Mouse (Mus musculus): ENCODE data around the gene Hnrnpl. TPM values are rescaled to one million over a fixed set of nuclear protein-coding genes. Genes with fewer than 3 reads are reported as not detected.

Gene Hnrnpl
- polyA plus RNA-seq, 1 experiment from 2014 or later: 88.6 TPM

- H3K4me3 ChIP-seq (ENCODE audit: low read depth, low read length): peak overlapping the region; percentile 55
- DNase-seq (no peak), ATAC-seq (peak; percentile 24; the same call in 1 of the 2 replicates)
- H3K27me3 ChIP-seq (ENCODE audit: insufficient read depth, low read length): no peaks in the 10 kb centered on the region
- H3K36me3 ChIP-seq (replicated peaks; ENCODE audit: insufficient read depth, low read length): peaks cover 38% of the 10 kb centered on the region
- TF ChIP-seq CTCF (IDR thresholded peaks at IDR 0.05; ENCODE audit: low read depth): peak; percentile 37
- no peak for TF ChIP-seq EP300 (IDR thresholded peaks at IDR 0.05; ENCODE audit: low read depth)
- no peaks in the 10 kb centered on the region for H3K9me3 ChIP-seq (ENCODE audit: low read length)
- peaks cover 36% of the 10 kb centered on the region for H3K4me1 ChIP-seq (ENCODE audit: insufficient read depth)
- peak overlapping the region; percentile 92 for H3K27ac ChIP-seq (ENCODE audit: low read depth)
- H3K9ac ChIP-seq (replicated peaks): peak overlapping the region; percentile 70
- peak overlapping the region; percentile 69 for H3K4me2 ChIP-seq (ENCODE audit: low read depth, low read length)
- 29% methylated on average over 11 of the region's 11 CpGs for WGBS (ENCODE audit: insufficient replicate concordance)
Observed at GRCm38 (mm10) chr7:28825686-28826401, 17.5 kb downstream of the Hnrnpl start.

- Histone ChIP-seq H3K4me1 (ENCODE audit: insufficient read depth) (peaks cover 41% of the 10 kb centered on the region), H3K4me2 (ENCODE audit: low read depth, low read length) (peak overlapping the region; percentile 69), H3K9ac (replicated peaks) (peak overlapping the region; percentile 70), H3K9me3 (ENCODE audit: low read length) (no peaks in the 10 kb centered on the region), H3K27me3 (ENCODE audit: insufficient read depth, low read length) (no peaks in the 10 kb centered on the region), H3K4me3 (ENCODE audit: low read depth, low read length) (peak overlapping the region; percentile 55), H3K36me3 (replicated peaks; ENCODE audit: insufficient read depth, low read length) (peaks cover 38% of the 10 kb centered on the region), H3K27ac (ENCODE audit: low read depth) (peak overlapping the region; percentile 92)
- no peak for DNase-seq
- TF ChIP-seq CTCF (IDR thresholded peaks at IDR 0.05; ENCODE audit: low read depth) (no peak; the same call in 1 of the 2 replicates), EP300 (IDR thresholded peaks at IDR 0.05; ENCODE audit: low read depth) (no peak)
- ATAC-seq: no peak
- 88% methylated on average over 7 of the region's 7 CpGs for WGBS (ENCODE audit: insufficient replicate concordance)
Observed at GRCm38 (mm10) chr7:28826402-28826772, 18.0 kb downstream of the Hnrnpl start.

GRCm38 (mm10) chr7:28827338-28827737 lies 19.0 kb downstream of the Hnrnpl start:
- DNase-seq: peak; percentile 29
- Histone ChIP-seq H3K9ac (replicated peaks) (no peak overlapping the region), H3K4me1 (ENCODE audit: insufficient read depth) (peaks cover 48% of the 10 kb centered on the region), H3K27ac (ENCODE audit: low read depth) (peak overlapping the region; percentile 23), H3K9me3 (ENCODE audit: low read length) (no peaks in the 10 kb centered on the region), H3K4me2 (ENCODE audit: low read depth, low read length) (peak overlapping the region; percentile 19; the same call in 1 of the 2 replicates), H3K27me3 (ENCODE audit: insufficient read depth, low read length) (no peaks in the 10 kb centered on the region), H3K36me3 (replicated peaks; ENCODE audit: insufficient read depth, low read length) (peaks cover 37% of the 10 kb centered on the region), H3K4me3 (ENCODE audit: low read depth, low read length) (no peak overlapping the region)
- WGBS (ENCODE audit: insufficient replicate concordance): 48% methylated on average over 3 of the region's 3 CpGs
- no peak for ATAC-seq
- no peak for TF ChIP-seq CTCF (IDR thresholded peaks at IDR 0.05; ENCODE audit: low read depth)
- no peak for TF ChIP-seq EP300 (IDR thresholded peaks at IDR 0.05; ENCODE audit: low read depth)

- Histone ChIP-seq H3K4me1 (ENCODE audit: insufficient read depth) (peaks cover 34% of the 10 kb centered on the region), H3K9ac (replicated peaks) (no peak overlapping the region), H3K27me3 (ENCODE audit: insufficient read depth, low read length) (no peaks in the 10 kb centered on the region), H3K4me2 (ENCODE audit: low read depth, low read length) (no peak overlapping the region), H3K4me3 (ENCODE audit: low read depth, low read length) (no peak overlapping the region), H3K36me3 (replicated peaks; ENCODE audit: insufficient read depth, low read length) (peaks cover 30% of the 10 kb centered on the region), H3K9me3 (ENCODE audit: low read length) (no peaks in the 10 kb centered on the region), H3K27ac (ENCODE audit: low read depth) (no peak overlapping the region)
- no peak for DNase-seq
- TF ChIP-seq CTCF (IDR thresholded peaks at IDR 0.05; ENCODE audit: low read depth): no peak
- TF ChIP-seq EP300 (IDR thresholded peaks at IDR 0.05; ENCODE audit: low read depth): no peak
- WGBS (ENCODE audit: insufficient replicate concordance): 96% methylated on average over 8 of the region's 8 CpGs
- ATAC-seq: no peak
Observed at GRCm38 (mm10) chr7:28829821-28830220, 21.5 kb downstream of the Hnrnpl start.

GRCm38 (mm10) chr7:28830981-28831380 lies 22.6 kb downstream of the Hnrnpl start:
- peaks cover 31% of the 10 kb centered on the region for H3K4me1 ChIP-seq (ENCODE audit: insufficient read depth)
- ATAC-seq (no peak), DNase-seq (no peak)
- WGBS (ENCODE audit: insufficient replicate concordance): 62% methylated on average over 5 of the region's 5 CpGs
- H3K9me3 ChIP-seq (ENCODE audit: low read length): no peaks in the 10 kb centered on the region
- no peak overlapping the region for H3K27ac ChIP-seq (ENCODE audit: low read depth)
- H3K9ac ChIP-seq (replicated peaks): no peak overlapping the region
- H3K4me2 ChIP-seq (ENCODE audit: low read depth, low read length): no peak overlapping the region
- H3K4me3 ChIP-seq (ENCODE audit: low read depth, low read length): no peak overlapping the region
- TF ChIP-seq CTCF (IDR thresholded peaks at IDR 0.05; ENCODE audit: low read depth) (no peak), EP300 (IDR thresholded peaks at IDR 0.05; ENCODE audit: low read depth) (no peak)
- no peaks in the 10 kb centered on the region for H3K27me3 ChIP-seq (ENCODE audit: insufficient read depth, low read length)
- H3K36me3 ChIP-seq (replicated peaks; ENCODE audit: insufficient read depth, low read length): peaks cover 30% of the 10 kb centered on the region

- H3K4me1 ChIP-seq (ENCODE audit: insufficient read depth): peaks cover 25% of the 10 kb centered on the region
- no peaks in the 10 kb centered on the region for H3K9me3 ChIP-seq (ENCODE audit: low read length)
- no peak for TF ChIP-seq EP300 (IDR thresholded peaks at IDR 0.05; ENCODE audit: low read depth)
- TF ChIP-seq CTCF (IDR thresholded peaks at IDR 0.05; ENCODE audit: low read depth): no peak
- H3K4me3 ChIP-seq (ENCODE audit: low read depth, low read length): no peak overlapping the region
- no peaks in the 10 kb centered on the region for H3K27me3 ChIP-seq (ENCODE audit: insufficient read depth, low read length)
- H3K36me3 ChIP-seq (replicated peaks; ENCODE audit: insufficient read depth, low read length): peaks cover 30% of the 10 kb centered on the region
- H3K9ac ChIP-seq (replicated peaks): no peak overlapping the region
- 66% methylated on average over 17 of the region's 17 CpGs for WGBS (ENCODE audit: insufficient replicate concordance)
- DNase-seq (no peak), ATAC-seq (no peak)
- no peak overlapping the region for H3K4me2 ChIP-seq (ENCODE audit: low read depth, low read length)
- peak overlapping the region; percentile 50; the same call in 1 of the 2 replicates for H3K27ac ChIP-seq (ENCODE audit: low read depth)
Observed at GRCm38 (mm10) chr7:28831411-28832125, 23.2 kb downstream of the Hnrnpl start.
